12 mouse cellular contexts compared by ENCODE assay signal in the genomic region with DNA sequence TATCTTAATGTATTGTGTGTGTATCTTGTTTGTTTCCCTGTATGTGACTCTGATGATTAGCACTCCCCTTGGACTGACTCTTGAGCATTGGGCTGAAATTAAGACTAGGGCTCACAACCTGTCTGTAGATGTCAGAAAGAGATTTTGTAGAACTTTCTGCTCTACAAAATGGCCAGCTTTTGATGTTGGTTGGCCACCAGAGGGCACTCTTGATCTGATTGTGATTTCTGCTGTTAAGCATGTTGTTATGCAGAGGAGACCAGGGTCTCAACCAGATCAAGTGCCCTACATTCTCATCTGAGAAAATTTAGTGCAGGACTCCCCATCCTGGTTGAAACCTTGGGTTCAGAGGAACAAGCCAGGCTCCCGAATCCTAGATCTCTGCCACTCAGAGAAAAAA. TPM values are rescaled to one million over a fixed set of nuclear protein-coding genes. Genes with fewer than 3 reads are reported as not detected.
DNase-seq lines count a peak whose midpoint lies in the region; ATAC-seq and TF ChIP-seq lines count a peak whose summit lies in the region.
"Had no signal": no experiment of that assay in that cellular context is flagged by ENCODE, and none has a peak within 500 bp of the region (broad histone marks: within the 10 kb centered on the region; RNA-seq: fewer than 3 reads in every experiment).

No protein-coding gene starts in this region.

- no peaks in the 10 kb centered on the region for H3K4me1 ChIP-seq in hindbrain, embryonic 11.5 days (replicated peaks; ENCODE audit: control insufficient read depth, insufficient read depth, low read length)
- no peaks in the 10 kb centered on the region for H3K4me1 ChIP-seq in hindbrain, embryonic 12.5 days
- no peaks in the 10 kb centered on the region for H3K4me1 ChIP-seq in midbrain, postnatal 0 days (ENCODE audit: insufficient read depth, low read length)
- no peaks in the 10 kb centered on the region for H3K4me1 ChIP-seq in midbrain, embryonic 16.5 days (ENCODE audit: control insufficient read depth, insufficient read depth, low read length)
- H3K4me1 ChIP-seq in embryonic facial prominence, embryonic 10.5 days: no peaks in the 10 kb centered on the region
- H3K4me1 ChIP-seq: hindbrain, embryonic 15.5 days; limb, embryonic 13.5 days; midbrain, embryonic 15.5 days had no signal

- no peak overlapping the region for H3K9ac ChIP-seq in hindbrain, embryonic 11.5 days (ENCODE audit: low read depth, low read length)
- H3K9ac ChIP-seq in hindbrain, embryonic 12.5 days: no peak overlapping the region
- H3K9ac ChIP-seq in midbrain, postnatal 0 days (replicated peaks; ENCODE audit: low read length, poor library complexity, severe bottlenecking): no peak overlapping the region
- H3K9ac ChIP-seq in midbrain, embryonic 16.5 days (ENCODE audit: low read depth, low read length): no peak overlapping the region
- H3K9ac ChIP-seq: hindbrain, embryonic 15.5 days; limb, embryonic 13.5 days; midbrain, embryonic 15.5 days had no signal

- no peak for ATAC-seq in hindbrain, embryonic 11.5 days (ENCODE audit: low FRiP score)
- no peak for ATAC-seq in hindbrain, embryonic 12.5 days (ENCODE audit: low FRiP score)
- no peak for ATAC-seq in midbrain, postnatal 0 days (ENCODE audit: low FRiP score)
- ATAC-seq in midbrain, embryonic 16.5 days: no peak
- ATAC-seq: midbrain, embryonic 15.5 days had no signal

- H3K4me2 ChIP-seq in hindbrain, embryonic 11.5 days (replicated peaks; ENCODE audit: low read depth, low read length): no peak overlapping the region
- no peak overlapping the region for H3K4me2 ChIP-seq in hindbrain, embryonic 12.5 days (replicated peaks)
- H3K4me2 ChIP-seq in midbrain, postnatal 0 days (ENCODE audit: low read depth, low read length, poor library complexity, severe bottlenecking): no peak overlapping the region
- no peak overlapping the region for H3K4me2 ChIP-seq in midbrain, embryonic 16.5 days (ENCODE audit: low read length)
- H3K4me2 ChIP-seq: hindbrain, embryonic 15.5 days; limb, embryonic 13.5 days; midbrain, embryonic 15.5 days had no signal

- peak; percentile 30 for DNase-seq in hindbrain, embryonic 11.5 days (ENCODE audit: low spot score)
- no peak for DNase-seq in midbrain, postnatal 0 days (ENCODE audit: low spot score)
- peak; percentile 11 for DNase-seq in embryonic facial prominence, embryonic 10.5 days (ENCODE audit: low spot score)
- DNase-seq in thymus, postnatal 25 days: peak; percentile 47
- DNase-seq in gastrocnemius, adult 18-20 months (ENCODE audit: low spot score): no peak
- no peak for DNase-seq in heart, adult 8-10 months (ENCODE audit: low spot score)
- DNase-seq: right cerebral cortex, adult 18-20 months had no signal

- WGBS in hindbrain, embryonic 11.5 days: 93% methylated on average over 1 of the region's 1 CpGs
- 96% methylated on average over 1 of the region's 1 CpGs for WGBS in hindbrain, embryonic 12.5 days
- 92% methylated on average over 1 of the region's 1 CpGs for WGBS in midbrain, postnatal 0 days
- 100% methylated on average over 1 of the region's 1 CpGs for WGBS in midbrain, embryonic 16.5 days
- WGBS in embryonic facial prominence, embryonic 10.5 days: 88% methylated on average over 1 of the region's 1 CpGs

- no peaks in the 10 kb centered on the region for H3K27me3 ChIP-seq in hindbrain, embryonic 11.5 days (ENCODE audit: control insufficient read depth, insufficient read depth, low read length)
- H3K27me3 ChIP-seq in hindbrain, embryonic 12.5 days: no peaks in the 10 kb centered on the region
- no peaks in the 10 kb centered on the region for H3K27me3 ChIP-seq in midbrain, postnatal 0 days (ENCODE audit: insufficient read depth, low read length)
- no peaks in the 10 kb centered on the region for H3K27me3 ChIP-seq in midbrain, embryonic 16.5 days (ENCODE audit: control insufficient read depth, insufficient read depth, low read depth, low read length)
- H3K27me3 ChIP-seq in embryonic facial prominence, embryonic 10.5 days (replicated peaks; ENCODE audit: low read depth, poor library complexity, severe bottlenecking): no peaks in the 10 kb centered on the region
- H3K27me3 ChIP-seq: hindbrain, embryonic 15.5 days; limb, embryonic 13.5 days; midbrain, embryonic 15.5 days had no signal

- H3K27ac ChIP-seq in hindbrain, embryonic 11.5 days (ENCODE audit: low read depth, low read length): no peak overlapping the region
- no peak overlapping the region for H3K27ac ChIP-seq in hindbrain, embryonic 12.5 days
- H3K27ac ChIP-seq in midbrain, postnatal 0 days (ENCODE audit: low read depth, low read length): no peak overlapping the region
- H3K27ac ChIP-seq in midbrain, embryonic 16.5 days (ENCODE audit: low read length): no peak overlapping the region
- H3K27ac ChIP-seq in embryonic facial prominence, embryonic 10.5 days (replicated peaks): no peak overlapping the region
- H3K27ac ChIP-seq: hindbrain, embryonic 15.5 days; limb, embryonic 13.5 days; midbrain, embryonic 15.5 days had no signal

- peak; percentile 34; the same call in 1 of the 2 replicates for TF ChIP-seq CTCF in midbrain, postnatal 0 days (IDR thresholded peaks at IDR 0.05)

- no peaks in the 10 kb centered on the region for H3K9me3 ChIP-seq in hindbrain, embryonic 11.5 days (ENCODE audit: control insufficient read depth, low read length)
- H3K9me3 ChIP-seq in hindbrain, embryonic 12.5 days (replicated peaks): peaks cover 15% of the 10 kb centered on the region
- H3K9me3 ChIP-seq in midbrain, postnatal 0 days (ENCODE audit: low read length): no peaks in the 10 kb centered on the region
- H3K9me3 ChIP-seq in midbrain, embryonic 16.5 days (replicated peaks; ENCODE audit: control insufficient read depth, low read length, poor library complexity, severe bottlenecking): peaks cover 5% of the 10 kb centered on the region; the same call in 1 of the 2 replicates
- H3K9me3 ChIP-seq in embryonic facial prominence, embryonic 10.5 days: peaks cover 12% of the 10 kb centered on the region; the same call in 1 of the 2 replicates
- H3K9me3 ChIP-seq: hindbrain, embryonic 15.5 days; midbrain, embryonic 15.5 days had no signal

- no peak overlapping the region for H3K4me3 ChIP-seq in hindbrain, embryonic 11.5 days (ENCODE audit: low read depth, low read length)
- no peak overlapping the region for H3K4me3 ChIP-seq in hindbrain, embryonic 12.5 days
- H3K4me3 ChIP-seq in midbrain, postnatal 0 days (ENCODE audit: low read depth, low read length): no peak overlapping the region
- no peak overlapping the region for H3K4me3 ChIP-seq in midbrain, embryonic 16.5 days (ENCODE audit: low read depth, low read length)
- H3K4me3 ChIP-seq in embryonic facial prominence, embryonic 10.5 days: no peak overlapping the region
- H3K4me3 ChIP-seq: hindbrain, embryonic 15.5 days; limb, embryonic 13.5 days; midbrain, embryonic 15.5 days had no signal

- no peaks in the 10 kb centered on the region for H3K36me3 ChIP-seq in hindbrain, embryonic 11.5 days (ENCODE audit: control insufficient read depth, insufficient read depth, low read length)
- no peaks in the 10 kb centered on the region for H3K36me3 ChIP-seq in hindbrain, embryonic 12.5 days
- no peaks in the 10 kb centered on the region for H3K36me3 ChIP-seq in midbrain, postnatal 0 days (ENCODE audit: insufficient read depth, low read length)
- no peaks in the 10 kb centered on the region for H3K36me3 ChIP-seq in midbrain, embryonic 16.5 days (ENCODE audit: control insufficient read depth, insufficient read depth, low read length)
- H3K36me3 ChIP-seq in embryonic facial prominence, embryonic 10.5 days (replicated peaks): no peaks in the 10 kb centered on the region
- H3K36me3 ChIP-seq: hindbrain, embryonic 15.5 days; limb, embryonic 13.5 days; midbrain, embryonic 15.5 days had no signal

RNA-seq across cellular contexts. Expression of a gene that starts 21.0 kb away (rescaled TPM):
- 12.1 and 12.7 TPM in 2 replicates for polyA plus RNA-seq in hindbrain, embryonic 11.5 days (2014; fragmentation: Nextera tagmentation; extraction: Ambion mirVana)
- polyA plus RNA-seq in hindbrain, embryonic 12.5 days (2016; fragmentation: Nextera tagmentation; extraction: Ambion mirVana): 9.0 and 9.1 TPM in 2 replicates
- total RNA-seq in midbrain, postnatal 0 days (2014; rRNA removed): 15.6 and 18.1 TPM in 2 replicates
- 8.6 and 9.9 TPM in 2 replicates for polyA plus RNA-seq in midbrain, postnatal 0 days (2015; fragmentation: Nextera tagmentation; extraction: Ambion mirVana)
- polyA plus RNA-seq in midbrain, embryonic 16.5 days (2015; fragmentation: Nextera tagmentation; extraction: Ambion mirVana): 11.2 and 12.6 TPM in 2 replicates
- 3.5 and 3.6 TPM in 2 replicates for polyA plus RNA-seq in embryonic facial prominence, embryonic 10.5 days (2016; fragmentation: Nextera tagmentation; extraction: Ambion mirVana)
- 10 to 100 TPM in 1 of 2 experiments, 1 to 10 TPM in 1; 9.7 to 10.4 TPM for total RNA-seq in gastrocnemius, adult 18-20 months (2021)
- 10 to 100 TPM; 15.6 to 20.6 (median 19.3) TPM for total RNA-seq in heart, adult 8-10 months (2022)

RNA-seq across cellular contexts. Expression of a gene that starts 46.6 kb away (rescaled TPM):
- polyA plus RNA-seq in hindbrain, embryonic 11.5 days (2014; fragmentation: Nextera tagmentation; extraction: Ambion mirVana): not detected in 2 replicates
- not detected in 2 replicates for polyA plus RNA-seq in hindbrain, embryonic 12.5 days (2016; fragmentation: Nextera tagmentation; extraction: Ambion mirVana)
- total RNA-seq in midbrain, postnatal 0 days (2014; rRNA removed): not detected in 2 replicates
- not detected in 2 replicates for polyA plus RNA-seq in midbrain, postnatal 0 days (2015; fragmentation: Nextera tagmentation; extraction: Ambion mirVana)
- not detected in 2 replicates for polyA plus RNA-seq in midbrain, embryonic 16.5 days (2015; fragmentation: Nextera tagmentation; extraction: Ambion mirVana)
- 0.11 TPM in 1 of 2 replicates, not detected in the other for polyA plus RNA-seq in embryonic facial prominence, embryonic 10.5 days (2016; fragmentation: Nextera tagmentation; extraction: Ambion mirVana)
- not detected for total RNA-seq in gastrocnemius, adult 18-20 months (2021)
- not detected for total RNA-seq in heart, adult 8-10 months (2022)
- polyA plus RNA-seq: hindbrain, embryonic 15.5 days; limb, embryonic 13.5 days; midbrain, embryonic 15.5 days had no signal

Comparison
In these comparisons a context has a peak if more than half of its experiments do, and no peak if none do; other contexts are left out.
1. DNase-seq: peak in hindbrain, embryonic 11.5 days (single experiment), embryonic facial prominence, embryonic 10.5 days (single experiment) and thymus, postnatal 25 days (single experiment); none in midbrain, postnatal 0 days (single experiment), gastrocnemius, adult 18-20 months (single experiment) and heart, adult 8-10 months (single experiment).